Mouse (Mus musculus) lung, embryonic 16.5 days (tissue): ENCODE measurements at regions not wholly inside any gene's neighbourhood (a gene's known extent, or its start where the extent isn't known, plus 50 kb on each side); places are given as distances from the start of the nearest gene placed in this dataset.

Experiments used
- ATAC-seq: fragments of 200-750 bp; cut with Nextera tagmentation; 2 replicates; pipeline ENCODE4 v1.8.0; 2017; ENCODE audit warnings: low read depth, mild to moderate bottlenecking, moderate library complexity
- H3K27ac ChIP-seq: fragments of 300-500 bp; sonication (generic); 2 replicates; pipeline ENCODE4 v1.5.1; 2014; ENCODE audit warnings: mild to moderate bottlenecking, control low read depth, low read length
- H3K27me3 ChIP-seq: fragments of 300-500 bp; sonication (generic); 2 replicates; pipeline ENCODE4 v1.6.1; 2014; ENCODE audit warnings: low read depth, low read length, mixed read lengths; ENCODE audit not compliant: control insufficient read depth, insufficient read depth
- H3K36me3 ChIP-seq: fragments of 300-500 bp; sonication (generic); 2 replicates; pipeline ENCODE4 v1.6.1; 2014; ENCODE audit warnings: low read length; ENCODE audit not compliant: control insufficient read depth, insufficient read depth
- H3K4me1 ChIP-seq: fragments of 300-500 bp; sonication (generic); replicated peaks from 2 replicates; pipeline ENCODE4 v1.6.1; 2014; ENCODE audit warnings: low read length, mixed read lengths; ENCODE audit not compliant: control insufficient read depth, insufficient read depth
- H3K4me2 ChIP-seq: fragments of 300-500 bp; sonication (generic); 2 replicates; pipeline ENCODE4 v1.6.1; 2014; ENCODE audit warnings: low read depth, low read length, control low read depth
- H3K4me3 ChIP-seq: fragments of 300-500 bp; sonication (generic); 2 replicates; pipeline ENCODE4 v1.5.1; 2014; ENCODE audit warnings: mild to moderate bottlenecking, low read length, control low read depth
- H3K9ac ChIP-seq: fragments of 300-500 bp; sonication (generic); 2 replicates; pipeline ENCODE4 v1.6.1; 2014; ENCODE audit warnings: low read length, control low read depth
- H3K9me3 ChIP-seq: fragments of 300-500 bp; sonication (generic); 2 replicates; pipeline ENCODE4 v1.6.1; 2016; ENCODE audit warnings: low read length; ENCODE audit not compliant: control insufficient read depth
- WGBS: fragments of 180-500 bp; shearing (Covaris S2); extraction: QIAGEN DNeasy Blood & Tissue Kit; methylation state at CpG from one replicate; pipeline ENCODE4 v1.1.7; 2014; 5-methylcytosine and 5-hydroxymethylcytosine counted together

DNA sequence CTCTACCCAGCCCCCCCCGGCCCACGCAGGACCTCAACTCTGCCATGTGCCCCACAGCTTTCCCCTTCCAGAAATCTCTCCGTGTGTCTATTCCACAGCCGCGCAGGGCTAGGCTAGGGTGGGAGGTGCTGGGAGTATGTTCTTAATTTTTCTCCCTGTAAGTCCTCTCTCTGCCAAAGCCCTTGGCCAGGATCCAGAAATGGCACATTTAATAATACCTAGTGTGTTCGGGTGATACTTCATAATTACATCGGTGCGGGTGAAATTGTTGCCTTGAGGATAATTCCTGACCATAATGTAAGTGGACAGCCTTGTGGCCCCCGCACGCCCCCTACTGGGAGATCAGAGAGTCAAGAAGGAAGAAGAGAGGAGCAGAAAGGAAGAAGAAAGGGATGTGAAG, 1093.5 kb downstream of the Mrps31 start:
- peak; percentile 67; the same call in 1 of the 2 replicates for ATAC-seq
- H3K4me3 ChIP-seq = 0 out of 2 replicates have a peak overlapping the region, but pooled peaks have one; percentile 7
- 29% methylated on average over 10 of the region's 10 CpGs for WGBS

DNA sequence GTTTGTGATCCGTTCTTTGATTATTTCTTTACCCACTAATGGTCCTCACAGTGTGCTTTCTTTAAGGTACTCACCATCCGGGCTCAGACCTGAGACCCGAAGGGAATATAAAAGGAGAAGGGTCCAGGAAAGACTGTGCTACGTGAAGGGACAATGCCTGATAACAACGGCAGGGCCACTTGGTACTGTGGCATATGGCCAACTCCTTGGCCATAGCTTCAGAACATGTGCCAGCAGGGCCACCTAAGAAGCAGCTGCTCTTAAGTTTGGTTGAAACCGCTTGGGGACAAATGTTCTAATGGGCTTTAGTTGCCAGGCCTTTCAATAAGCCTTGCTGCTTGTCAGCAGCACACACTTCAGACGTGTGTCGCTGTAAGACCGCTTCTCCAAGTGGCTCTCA, 1094.1 kb downstream of the Mrps31 start:
- Histone ChIP-seq H3K9ac (no peak overlapping the region), H3K36me3 (no peaks in the 10 kb centered on the region), H3K9me3 (no peaks in the 10 kb centered on the region), H3K4me3 (no peak overlapping the region), H3K27ac (no peak overlapping the region), H3K4me1 (0 out of 2 replicates have a peak, but pooled peaks cover 3% of the 10 kb centered on the region), H3K27me3 (no peaks in the 10 kb centered on the region), H3K4me2 (no peak overlapping the region)
- WGBS = 76% methylated on average over 9 of the region's 9 CpGs
- no peak for ATAC-seq

More for the DNA sequence above, 1093.5 kb downstream of the Mrps31 start:
- no peaks in the 10 kb centered on the region for H3K9me3 ChIP-seq
- no peaks in the 10 kb centered on the region for H3K36me3 ChIP-seq
- no peaks in the 10 kb centered on the region for H3K27me3 ChIP-seq
- H3K4me1 ChIP-seq = 0 out of 2 replicates have a peak, but pooled peaks cover 3% of the 10 kb centered on the region
- no peak overlapping the region for H3K9ac ChIP-seq
- no peak overlapping the region for H3K27ac ChIP-seq
- peak overlapping the region; percentile 51 for H3K4me2 ChIP-seq

DNA sequence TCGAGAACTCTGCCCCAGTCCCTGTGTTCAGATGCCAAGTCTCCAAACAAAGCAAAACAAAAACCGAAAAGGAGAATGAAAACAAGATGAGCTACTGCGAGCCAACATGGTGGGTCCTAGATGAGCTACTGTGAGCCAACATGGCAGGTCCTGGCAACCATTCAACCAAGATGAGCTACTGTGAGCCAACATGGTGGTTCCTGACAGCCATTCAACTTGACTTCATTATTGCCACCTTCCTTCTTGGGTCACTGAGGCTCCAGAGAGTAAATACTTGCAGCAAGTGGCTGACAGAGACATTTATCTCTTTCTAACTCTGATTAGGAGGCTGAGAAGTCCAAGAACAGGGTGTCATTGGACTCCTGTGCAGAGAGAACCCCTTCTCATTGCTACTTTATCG, 1094.8 kb downstream of the Mrps31 start:
- H3K4me2 ChIP-seq = no peak overlapping the region
- 80% methylated on average over 4 of the region's 4 CpGs for WGBS
- H3K4me3 ChIP-seq = no peak overlapping the region
- no peaks in the 10 kb centered on the region for H3K27me3 ChIP-seq
- 0 out of 2 replicates have a peak, but pooled peaks cover 3% of the 10 kb centered on the region for H3K4me1 ChIP-seq
- ATAC-seq = no peak
- no peak overlapping the region for H3K9ac ChIP-seq
- no peaks in the 10 kb centered on the region for H3K36me3 ChIP-seq
- no peak overlapping the region for H3K27ac ChIP-seq
- H3K9me3 ChIP-seq = no peaks in the 10 kb centered on the region

DNA sequence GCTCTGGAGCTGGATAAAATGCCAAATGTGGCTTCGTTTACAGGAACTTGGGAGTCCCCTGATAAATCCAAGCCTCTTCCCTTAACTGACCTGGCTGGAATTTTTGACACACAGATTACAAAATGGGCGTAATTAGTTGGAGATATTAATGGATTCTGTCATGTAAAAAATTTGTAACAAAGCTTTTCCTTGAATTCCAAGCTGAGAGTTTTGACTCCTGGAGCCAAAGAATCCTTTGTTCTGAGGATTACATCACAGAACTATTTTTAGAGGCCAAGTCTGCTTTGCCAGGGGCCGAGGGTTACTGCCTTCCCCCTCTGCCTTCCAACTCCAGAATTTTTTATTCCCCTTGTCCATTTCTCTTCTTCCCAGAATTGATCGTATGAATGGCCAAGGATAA, 1096.5 kb downstream of the Mrps31 start:
- Histone ChIP-seq H3K4me3 (no peak overlapping the region), H3K4me1 (0 out of 2 replicates have a peak, but pooled peaks cover 3% of the 10 kb centered on the region), H3K36me3 (no peaks in the 10 kb centered on the region), H3K27ac (no peak overlapping the region), H3K9me3 (no peaks in the 10 kb centered on the region), H3K27me3 (no peaks in the 10 kb centered on the region), H3K4me2 (no peak overlapping the region), H3K9ac (no peak overlapping the region)
- WGBS = 42% methylated on average over 4 of the region's 4 CpGs
- ATAC-seq = no peak

DNA sequence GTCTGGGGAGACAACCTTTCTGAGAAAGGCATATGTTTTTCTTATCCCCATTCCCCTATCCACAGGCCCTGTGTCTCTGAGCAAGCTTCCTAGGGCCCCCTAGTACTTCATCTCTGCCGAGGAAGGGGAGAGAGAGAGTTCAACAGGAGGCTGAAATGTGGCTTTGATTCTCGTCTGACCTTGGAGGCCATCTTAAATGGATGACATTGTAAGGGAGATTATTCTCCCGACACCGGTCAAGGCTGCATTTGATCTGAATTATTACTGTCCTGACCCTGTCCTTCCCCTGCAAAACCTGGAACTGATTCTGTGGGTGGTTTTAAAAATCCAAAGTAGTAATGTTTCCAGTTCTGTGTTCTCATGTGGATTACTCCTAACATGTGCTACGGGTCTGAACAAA, 1098.9 kb downstream of the Mrps31 start:
- Histone ChIP-seq H3K27me3 (no peaks in the 10 kb centered on the region), H3K9ac (no peak overlapping the region), H3K9me3 (no peaks in the 10 kb centered on the region), H3K4me1 (0 out of 2 replicates have a peak, but pooled peaks cover 3% of the 10 kb centered on the region), H3K27ac (no peak overlapping the region), H3K4me2 (no peak overlapping the region), H3K4me3 (no peak overlapping the region), H3K36me3 (no peaks in the 10 kb centered on the region)
- 53% methylated on average over 5 of the region's 5 CpGs for WGBS
- ATAC-seq = no peak

DNA sequence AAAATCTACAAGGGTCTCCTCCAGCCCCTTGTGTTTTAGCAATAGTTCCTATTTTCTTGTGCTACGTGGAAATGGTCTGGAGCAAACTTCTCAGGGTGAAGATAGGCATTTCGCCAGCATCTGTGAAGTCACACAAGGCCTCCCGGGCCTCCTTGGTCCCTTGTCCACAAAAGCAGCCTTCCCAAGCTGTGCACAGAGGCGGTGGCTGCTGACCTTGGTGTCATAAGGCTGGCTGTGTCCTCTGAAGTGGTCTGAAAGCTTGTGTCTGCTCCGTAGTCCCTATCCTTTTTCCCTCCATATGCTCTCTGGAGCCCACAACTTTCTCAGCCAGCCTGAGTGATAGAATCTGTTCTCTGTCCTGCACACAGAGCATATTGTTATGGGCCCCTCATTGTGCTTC, 1099.4 kb downstream of the Mrps31 start:
- Histone ChIP-seq H3K9ac (no peak overlapping the region), H3K4me1 (0 out of 2 replicates have a peak, but pooled peaks cover 3% of the 10 kb centered on the region), H3K4me3 (no peak overlapping the region), H3K9me3 (no peaks in the 10 kb centered on the region), H3K4me2 (no peak overlapping the region), H3K27ac (no peak overlapping the region), H3K27me3 (no peaks in the 10 kb centered on the region), H3K36me3 (no peaks in the 10 kb centered on the region)
- 53% methylated on average over 5 of the region's 5 CpGs for WGBS
- no peak for ATAC-seq

DNA sequence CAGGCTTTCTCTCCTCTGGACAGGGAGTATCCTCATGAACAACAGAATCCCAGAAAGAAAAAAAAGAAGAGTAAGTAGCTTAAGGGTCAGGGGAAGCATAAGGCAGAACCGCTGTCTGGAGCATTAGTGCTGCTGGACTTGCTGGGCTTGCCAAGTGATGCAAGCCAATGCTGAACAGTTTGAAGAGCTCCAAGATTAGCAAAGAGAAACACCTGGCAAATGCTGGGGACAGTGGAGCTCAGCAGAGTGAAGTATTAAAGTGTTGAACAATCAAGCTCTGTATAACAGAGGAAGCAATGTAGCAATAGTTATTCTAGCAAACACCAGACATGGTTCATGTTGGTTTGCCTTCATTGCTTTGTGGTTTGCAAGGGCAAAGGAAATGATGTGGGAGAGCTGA, 1100.1 kb downstream of the Mrps31 start:
- no peak overlapping the region for H3K4me2 ChIP-seq
- no peak overlapping the region for H3K9ac ChIP-seq
- H3K27ac ChIP-seq = no peak overlapping the region
- H3K36me3 ChIP-seq = no peaks in the 10 kb centered on the region
- H3K4me3 ChIP-seq = no peak overlapping the region
- WGBS = 68% methylated on average over 1 of the region's 1 CpGs
- H3K27me3 ChIP-seq = no peaks in the 10 kb centered on the region
- ATAC-seq = no peak
- H3K9me3 ChIP-seq = no peaks in the 10 kb centered on the region
- H3K4me1 ChIP-seq = 0 out of 2 replicates have a peak, but pooled peaks cover 3% of the 10 kb centered on the region

DNA sequence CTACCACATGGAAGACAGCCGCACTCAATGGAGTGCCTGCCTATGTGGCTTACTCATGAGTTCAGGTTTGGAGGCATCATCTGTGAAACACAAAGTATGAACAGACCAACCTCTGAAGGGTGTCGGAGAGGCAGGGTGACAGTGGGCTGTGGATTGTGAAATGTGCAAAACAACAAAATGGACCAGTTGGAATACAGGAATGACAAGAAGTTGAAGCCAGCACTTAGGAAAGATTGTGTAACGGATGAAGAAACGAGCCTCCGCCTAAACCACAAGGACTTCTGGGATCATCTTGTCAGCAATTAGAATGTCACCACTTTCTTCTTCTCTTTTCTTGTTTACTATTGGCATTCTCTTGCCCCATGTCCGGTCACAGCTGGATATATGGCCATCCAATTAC, 1100.6 kb downstream of the Mrps31 start:
- Histone ChIP-seq H3K4me3 (no peak overlapping the region), H3K36me3 (no peaks in the 10 kb centered on the region), H3K27ac (no peak overlapping the region), H3K4me1 (0 out of 2 replicates have a peak, but pooled peaks cover 3% of the 10 kb centered on the region), H3K9ac (no peak overlapping the region), H3K27me3 (no peaks in the 10 kb centered on the region), H3K4me2 (no peak overlapping the region), H3K9me3 (no peaks in the 10 kb centered on the region)
- WGBS = 90% methylated on average over 6 of the region's 6 CpGs
- no peak for ATAC-seq

DNA sequence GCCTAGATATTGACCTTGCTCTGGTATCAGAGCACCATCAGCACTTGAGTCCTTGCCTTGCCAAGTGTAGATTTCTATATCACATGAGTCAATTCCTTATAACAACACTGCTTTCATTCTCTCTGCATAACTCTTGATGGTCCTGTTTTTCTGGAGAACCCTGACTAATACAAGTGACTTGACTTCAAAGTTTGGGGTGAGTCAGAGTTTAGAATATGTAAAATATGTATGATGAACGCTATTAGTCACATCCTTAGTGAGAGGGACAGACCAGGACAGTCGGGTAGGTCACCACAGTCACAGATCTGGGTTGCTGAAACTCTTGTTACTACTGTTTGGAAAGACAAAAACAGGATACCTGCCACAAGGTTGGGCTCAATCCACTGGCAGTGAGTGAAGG, 1105.3 kb downstream of the Mrps31 start:
- H3K27me3 ChIP-seq = no peaks in the 10 kb centered on the region
- 61% methylated on average over 2 of the region's 2 CpGs for WGBS
- no peaks in the 10 kb centered on the region for H3K4me1 ChIP-seq
- no peaks in the 10 kb centered on the region for H3K36me3 ChIP-seq
- H3K9ac ChIP-seq = no peak overlapping the region
- H3K4me2 ChIP-seq = no peak overlapping the region
- no peak for ATAC-seq
- H3K4me3 ChIP-seq = no peak overlapping the region
- no peaks in the 10 kb centered on the region for H3K9me3 ChIP-seq
- H3K27ac ChIP-seq = no peak overlapping the region
